Mouse (Mus musculus) lung, postnatal 36 days (tissue): ENCODE results near the gene Mrpl57.

Experiments used
- DNase-seq: peaks from one replicate; pipeline ENCODE4 v3.0.0; 2022; ENCODE audit warnings: mixed read lengths

Gene Mrpl57

GRCm38 (mm10) chr14:57861987-57862412, 36.0 kb downstream of the Mrpl57 start:
- DNase-seq = no peak

- DNase-seq = peak; percentile 17
These were observed 37.1 kb downstream of the Mrpl57 start for GRCm38 (mm10) chr14:57863129-57863528.

GRCm38 (mm10) chr14:57865256-57865655, 39.2 kb downstream of the Mrpl57 start:
- DNase-seq = no peak

DNA sequence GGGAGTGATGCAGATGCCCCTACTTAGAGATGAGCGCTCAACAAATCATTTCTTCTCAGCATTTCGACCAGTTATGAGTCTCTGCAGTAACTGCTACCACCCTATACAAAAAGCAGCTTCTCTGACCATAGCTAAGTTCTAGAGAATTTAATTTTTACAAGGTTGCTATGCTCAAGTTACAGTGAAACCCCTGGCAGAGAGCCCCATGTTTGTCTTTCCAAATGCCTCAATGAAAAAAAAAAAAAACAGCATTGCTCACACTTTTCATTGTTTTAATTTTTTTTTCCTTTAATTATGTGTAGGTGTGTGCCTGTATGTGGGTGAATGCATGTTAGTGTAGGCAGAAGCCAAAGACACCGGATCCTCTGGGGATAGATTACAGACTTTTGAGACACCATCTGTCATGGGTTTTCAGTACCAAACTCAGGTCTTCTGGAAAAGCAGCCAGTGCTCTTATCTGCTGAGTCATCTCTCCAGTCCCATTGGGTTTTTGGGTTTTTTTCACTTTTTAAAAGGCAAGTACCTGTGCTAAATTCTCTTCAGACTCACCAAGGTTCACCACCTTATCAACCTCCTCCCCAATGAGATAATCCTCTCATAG, 40.7 kb downstream of the Mrpl57 start:
- DNase-seq = no peak

- DNase-seq = no peak
These were observed 51.9 kb downstream of the Mrpl57 start for GRCm38 (mm10) chr14:57877921-57878320.
